Mouse (Mus musculus): Measurements from ENCODE around the gene Gm21698. TPM values are rescaled to one million over a fixed set of nuclear protein-coding genes. Genes with fewer than 3 reads are reported as not detected.
"Not testable (repeated sequence)": the region's sequence is repeated elsewhere in the genome, so short reads cannot be mapped to it uniquely, and the experiment has no call there.

Gene Gm21698
- total RNA-seq (2021), result not detected
- long read RNA-seq, experiment 1, result 0 reads
- long read RNA-seq, experiment 2, result 0 reads

DNA sequence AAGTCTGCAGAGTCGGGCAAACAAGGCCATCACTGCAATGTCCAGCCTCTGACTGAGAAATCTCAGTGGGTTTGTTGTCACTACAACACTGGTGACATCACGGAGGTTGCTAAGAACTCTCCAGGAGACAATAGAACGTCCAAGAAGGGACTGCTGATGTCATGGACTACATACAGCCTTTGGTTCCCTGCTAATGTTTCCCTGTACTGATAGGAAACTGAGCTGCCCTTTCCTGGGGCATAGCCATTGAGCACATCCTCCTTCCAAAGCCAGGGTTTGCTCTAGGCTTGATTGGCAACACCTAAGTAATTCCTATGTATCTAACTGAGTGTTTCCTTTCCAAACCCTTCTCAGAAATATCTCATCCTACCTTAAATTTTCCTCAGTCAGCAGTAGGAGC lies at the start of gene Gm21698:
Gene Gm21698 (minus strand): TSS at position 101 of the 400 bp plus-strand sequence.
- not testable (repeated sequence) for H3K27ac ChIP-seq; H3K4me3 ChIP-seq; DNase-seq (ENCODE audit: low spot score in 2 of 2)

DNA sequence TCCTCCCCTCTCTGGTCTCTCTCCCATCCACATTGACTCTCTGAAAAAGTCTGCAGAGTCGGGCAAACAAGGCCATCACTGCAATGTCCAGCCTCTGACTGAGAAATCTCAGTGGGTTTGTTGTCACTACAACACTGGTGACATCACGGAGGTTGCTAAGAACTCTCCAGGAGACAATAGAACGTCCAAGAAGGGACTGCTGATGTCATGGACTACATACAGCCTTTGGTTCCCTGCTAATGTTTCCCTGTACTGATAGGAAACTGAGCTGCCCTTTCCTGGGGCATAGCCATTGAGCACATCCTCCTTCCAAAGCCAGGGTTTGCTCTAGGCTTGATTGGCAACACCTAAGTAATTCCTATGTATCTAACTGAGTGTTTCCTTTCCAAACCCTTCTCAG lies 34.4 kb upstream of the Gm21698 start, which contains the start of gene Gm5862:
Gene Gm5862 (minus strand): TSS at position 101 of the 400 bp plus-strand sequence.
- not testable (repeated sequence) for H3K4me3 ChIP-seq; H3K27ac ChIP-seq; DNase-seq (ENCODE audit: low spot score in 2 of 2)

GRCm38 (mm10) chr5:26007697-26008096 lies 19.2 kb upstream of the Gm21698 start:
- DNase-seq (ENCODE audit: low spot score in 2 of 2); H3K4me3 ChIP-seq; H3K27ac ChIP-seq: not testable (repeated sequence)

GRCm38 (mm10) chr5:26006937-26007695 lies 18.7 kb upstream of the Gm21698 start:
- peak in 1 of 2 experiments; percentile 13 for DNase-seq (ENCODE audit: low spot score in 2 of 2)

DNA sequence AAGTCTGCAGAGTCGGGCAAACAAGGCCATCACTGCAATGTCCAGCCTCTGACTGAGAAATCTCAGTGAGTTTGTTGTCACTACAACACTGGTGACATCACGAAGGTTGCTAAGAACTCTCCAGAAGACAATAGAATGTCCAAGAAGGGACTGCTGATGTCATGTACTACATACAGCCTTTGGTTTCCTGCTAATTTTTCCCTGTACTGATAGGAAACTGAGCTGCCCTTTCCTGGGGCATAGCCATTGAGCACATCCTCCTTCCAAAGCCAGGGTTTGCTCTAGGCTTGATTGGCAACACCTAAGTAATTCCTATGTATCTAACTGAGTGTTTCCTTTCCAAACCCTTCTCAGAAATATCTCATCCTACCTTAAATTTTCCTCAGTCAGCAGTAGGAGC lies 16.2 kb upstream of the Gm21698 start, which contains the start of gene Gm1979:
Gene Gm1979 (minus strand): TSS at position 101 of the 400 bp plus-strand sequence.
- not testable (repeated sequence) for H3K27ac ChIP-seq; H3K4me3 ChIP-seq; DNase-seq (ENCODE audit: low spot score in 2 of 2)

More at GRCm38 (mm10) chr5:26006937-26007695, 18.7 kb upstream of the Gm21698 start:
- peak overlapping the region; percentile 45 for H3K4me3 ChIP-seq
- peak; percentile 30; the same call in 1 of the 2 replicates for TF ChIP-seq CTCF (conservative IDR thresholded peaks at IDR 0.05)
- peak overlapping the region; percentile 60; the same call in 1 of the 2 replicates for H3K27ac ChIP-seq

DNA sequence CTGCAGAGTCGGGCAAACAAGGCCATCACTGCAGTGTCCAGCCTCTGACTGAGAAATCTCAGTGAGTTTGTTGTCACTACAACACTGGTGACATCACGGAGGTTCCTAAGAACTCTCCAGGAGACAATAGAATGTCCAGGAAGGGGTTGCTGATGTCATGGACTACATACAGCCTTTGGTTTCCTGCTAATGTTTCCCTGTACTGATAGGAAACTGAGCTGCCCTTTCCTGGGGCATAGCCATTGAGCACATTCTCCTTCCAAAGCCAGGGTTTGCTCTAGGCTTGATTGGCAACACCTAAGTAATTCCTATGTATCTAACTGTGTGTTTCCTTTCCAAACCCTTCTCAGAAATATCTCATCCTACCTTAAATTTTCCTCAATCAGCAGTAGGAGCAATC lies 15.9 kb downstream of the Gm21698 start, which contains the start of gene Gm21680:
Gene Gm21680 (minus strand): TSS at position 101 of the 400 bp plus-strand sequence.
- not testable (repeated sequence) for H3K27ac ChIP-seq; DNase-seq (ENCODE audit: low spot score in 2 of 2); H3K4me3 ChIP-seq

- not testable (repeated sequence) for H3K4me3 ChIP-seq; DNase-seq (ENCODE audit: low spot score in 2 of 2)
These were observed 31.4 kb downstream of the Gm21698 start for GRCm38 (mm10) chr5:25957050-25957449.

GRCm38 (mm10) chr5:25956611-25957010 lies 31.8 kb downstream of the Gm21698 start:
- not testable (repeated sequence) for H3K27ac ChIP-seq; DNase-seq (ENCODE audit: low spot score in 2 of 2); H3K4me3 ChIP-seq

More at GRCm38 (mm10) chr5:25957050-25957449, 31.4 kb downstream of the Gm21698 start:
- not testable (repeated sequence) for H3K27ac ChIP-seq

DNA sequence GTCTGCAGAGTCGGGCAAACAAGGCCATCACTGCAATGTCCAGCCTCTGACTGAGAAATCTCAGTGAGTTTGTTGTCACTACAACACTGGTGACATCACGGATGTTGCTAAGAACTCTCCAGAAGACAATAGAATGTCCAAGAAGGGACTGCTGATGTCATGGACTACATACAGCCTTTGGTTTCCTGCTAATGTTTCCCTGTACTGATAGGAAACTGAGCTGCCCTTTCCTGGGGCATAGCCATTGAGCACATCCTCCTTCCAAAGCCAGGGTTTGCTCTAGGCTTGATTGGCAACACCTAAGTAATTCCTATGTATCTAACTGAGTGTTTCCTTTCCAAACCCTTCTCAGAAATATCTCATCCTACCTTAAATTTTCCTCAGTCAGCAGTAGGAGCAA lies 34.1 kb downstream of the Gm21698 start, which contains the start of gene Gm21671:
Gene Gm21671 (minus strand): TSS at position 101 of the 400 bp plus-strand sequence.
- H3K27ac ChIP-seq; H3K4me3 ChIP-seq; DNase-seq (ENCODE audit: low spot score in 2 of 2): not testable (repeated sequence)

DNA sequence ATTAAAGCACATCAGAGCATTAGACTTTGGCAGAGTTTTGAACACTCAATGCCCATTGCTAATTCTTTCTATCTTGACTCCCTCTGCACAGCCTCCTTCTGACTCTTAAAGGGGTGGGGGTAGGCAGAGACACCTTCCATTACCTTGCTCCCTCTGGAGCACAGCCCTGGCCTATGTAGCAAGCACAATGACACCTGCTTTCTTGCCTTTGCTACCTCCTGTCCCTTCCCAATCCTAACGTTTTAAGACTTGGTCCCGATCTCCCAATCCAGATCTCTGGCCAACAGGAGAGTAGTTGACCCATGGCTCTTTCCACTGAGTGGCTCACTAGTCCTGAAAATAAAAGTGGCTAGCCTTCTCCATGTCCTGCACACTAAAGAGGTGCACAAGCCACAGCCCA lies 43.1 kb downstream of the Gm21698 start:
- not testable (repeated sequence) for DNase-seq (ENCODE audit: low spot score in 2 of 2); H3K27ac ChIP-seq; H3K4me3 ChIP-seq

- DNase-seq (ENCODE audit: low spot score in 2 of 2); H3K27ac ChIP-seq; H3K4me3 ChIP-seq: not testable (repeated sequence)
These were observed 46.2 kb downstream of the Gm21698 start, which contains the start of gene Gm21663 for GRCm38 (mm10) chr5:25942281-25942680. Gm21663 (minus strand) TSS chr5:25942381.

Other genes starting within 250 kb of the Gm21698 start
- gene Actr3b, start 228.7 kb downstream of the Gm21698 start, total RNA-seq (2021), result 100 to 1,000 TPM; 136 to 139 TPM
- gene Gm21663, start 46.3 kb downstream of the Gm21698 start, total RNA-seq (2021), result not detected
- not detected for gene Gm21671, start 34.2 kb downstream of the Gm21698 start, total RNA-seq (2021)
- not detected for gene Gm21680, start 16.0 kb downstream of the Gm21698 start, total RNA-seq (2021)
- under 1 TPM in 1 of 2 experiments, not detected in 1; 0.38 TPM for gene Gm1979, start 16.1 kb upstream of the Gm21698 start, total RNA-seq (2021)
- gene Gm5862, start 34.3 kb upstream of the Gm21698 start, total RNA-seq (2021), result not detected
- gene Speer4a, start 50.9 kb upstream of the Gm21698 start, total RNA-seq (2021), result not detected
- not detected for gene Gm7347, start 69.9 kb upstream of the Gm21698 start, total RNA-seq (2021)
- gene Gm10471, start 100.6 kb upstream of the Gm21698 start, total RNA-seq (2021), result not detected
- gene 5031410I06Rik, start 116.7 kb upstream of the Gm21698 start, total RNA-seq (2021), result not detected
- not detected for gene Gm10220, start 132.8 kb upstream of the Gm21698 start, total RNA-seq (2021)